Mouse (Mus musculus) kidney, embryonic 15.5 days (tissue): ENCODE measurements at regions not wholly inside any gene's neighbourhood (a gene's known extent, or its start where the extent isn't known, plus 50 kb on each side); places are given as distances from the start of the nearest gene placed in this dataset.

ENCODE experiments used
- ATAC-seq: fragments of 200-750 bp; cut with Nextera tagmentation; replicated peaks from 2 replicates; pipeline ENCODE4 v1.8.0; 2017; ENCODE audit warnings: moderate TSS enrichment; ENCODE audit not compliant: low FRiP score
- H3K27ac ChIP-seq: fragments of 300-500 bp; sonication (generic); 2 replicates; pipeline ENCODE4 v1.5.1; 2015; ENCODE audit warnings: mild to moderate bottlenecking, inconsistent platforms
- H3K27me3 ChIP-seq: fragments of 300-500 bp; sonication (generic); 2 replicates; pipeline ENCODE4 v1.6.1; 2015; ENCODE audit warnings: inconsistent platforms
- H3K36me3 ChIP-seq: fragments of 300-500 bp; sonication (generic); 2 replicates; pipeline ENCODE4 v1.6.1; 2015; ENCODE audit warnings: inconsistent platforms
- H3K4me1 ChIP-seq: fragments of 300-500 bp; sonication (generic); 2 replicates; pipeline ENCODE4 v1.6.1; 2015; ENCODE audit warnings: inconsistent platforms
- H3K4me2 ChIP-seq: fragments of 300-500 bp; sonication (generic); 2 replicates; pipeline ENCODE4 v1.6.1; 2015; ENCODE audit warnings: moderate library complexity, mild to moderate bottlenecking, inconsistent platforms
- H3K4me3 ChIP-seq: fragments of 300-500 bp; sonication (generic); replicated peaks from 2 replicates; pipeline ENCODE4 v1.5.1; 2015; ENCODE audit warnings: mild to moderate bottlenecking, inconsistent platforms
- H3K9ac ChIP-seq: fragments of 300-500 bp; sonication (generic); 2 replicates; pipeline ENCODE4 v1.6.1; 2015; ENCODE audit warnings: mild to moderate bottlenecking, inconsistent platforms
- H3K9me3 ChIP-seq: fragments of 300-500 bp; sonication (generic); replicated peaks from 2 replicates; pipeline ENCODE4 v1.6.1; 2016; ENCODE audit warnings: inconsistent platforms
- WGBS: fragments of 180-500 bp; shearing (Covaris S2); methylation state at CpG from one replicate; pipeline ENCODE4 v1.1.7; 2015; ENCODE audit warnings: mixed read lengths; 5-methylcytosine and 5-hydroxymethylcytosine counted together

GRCm38 (mm10) chr6:31183127-31183526 is 215.4 kb upstream of the Mkln1 start:
- Histone ChIP-seq H3K9ac (no peak overlapping the region), H3K27me3 (0 out of 2 replicates have a peak, but pooled peaks cover 3% of the 10 kb centered on the region), H3K9me3 (no peaks in the 10 kb centered on the region), H3K4me1 (no peaks in the 10 kb centered on the region), H3K27ac (no peak overlapping the region), H3K36me3 (no peaks in the 10 kb centered on the region), H3K4me2 (no peak overlapping the region), H3K4me3 (no peak overlapping the region)
- 21% methylated on average over 5 of the region's 5 CpGs for WGBS
- ATAC-seq: no peak

GRCm38 (mm10) chr6:31184554-31184953 is 214.0 kb upstream of the Mkln1 start:
- 0 out of 2 replicates have a peak, but pooled peaks cover 3% of the 10 kb centered on the region for H3K27me3 ChIP-seq
- ATAC-seq: no peak
- H3K9ac ChIP-seq: no peak overlapping the region
- no peak overlapping the region for H3K4me2 ChIP-seq
- H3K4me1 ChIP-seq: 0 out of 2 replicates have a peak, but pooled peaks cover 2% of the 10 kb centered on the region
- no peaks in the 10 kb centered on the region for H3K9me3 ChIP-seq
- H3K4me3 ChIP-seq: no peak overlapping the region
- no peaks in the 10 kb centered on the region for H3K36me3 ChIP-seq
- H3K27ac ChIP-seq: no peak overlapping the region
- 82% methylated on average over 7 of the region's 7 CpGs for WGBS

GRCm38 (mm10) chr6:31185151-31185550 is 213.4 kb upstream of the Mkln1 start:
- Histone ChIP-seq H3K36me3 (no peaks in the 10 kb centered on the region), H3K9ac (no peak overlapping the region)
- 85% methylated on average over 2 of the region's 2 CpGs for WGBS

GRCm38 (mm10) chr6:31188066-31188465 is 210.5 kb upstream of the Mkln1 start:
- no peaks in the 10 kb centered on the region for H3K36me3 ChIP-seq
- no peaks in the 10 kb centered on the region for H3K9me3 ChIP-seq
- H3K27me3 ChIP-seq: no peaks in the 10 kb centered on the region
- 44% methylated on average over 1 of the region's 1 CpGs for WGBS
- H3K4me2 ChIP-seq: no peak overlapping the region
- no peak overlapping the region for H3K9ac ChIP-seq
- no peak overlapping the region for H3K27ac ChIP-seq
- no peak for ATAC-seq
- H3K4me3 ChIP-seq: no peak overlapping the region
- 0 out of 2 replicates have a peak, but pooled peaks cover 2% of the 10 kb centered on the region for H3K4me1 ChIP-seq

More at GRCm38 (mm10) chr6:31185151-31185550, 213.4 kb upstream of the Mkln1 start:
- Histone ChIP-seq H3K27ac (no peak overlapping the region), H3K4me3 (no peak overlapping the region), H3K27me3 (0 out of 2 replicates have a peak, but pooled peaks cover 3% of the 10 kb centered on the region), H3K4me2 (no peak overlapping the region), H3K4me1 (0 out of 2 replicates have a peak, but pooled peaks cover 2% of the 10 kb centered on the region), H3K9me3 (no peaks in the 10 kb centered on the region)
- ATAC-seq: no peak

GRCm38 (mm10) chr6:31189060-31189459 is 209.5 kb upstream of the Mkln1 start:
- H3K36me3 ChIP-seq: no peaks in the 10 kb centered on the region
- H3K4me3 ChIP-seq: no peak overlapping the region
- no peaks in the 10 kb centered on the region for H3K27me3 ChIP-seq
- 0 out of 2 replicates have a peak, but pooled peaks cover 2% of the 10 kb centered on the region for H3K4me1 ChIP-seq
- H3K27ac ChIP-seq: no peak overlapping the region
- 58% methylated on average over 7 of the region's 7 CpGs for WGBS
- no peak overlapping the region for H3K4me2 ChIP-seq
- ATAC-seq: no peak
- no peak overlapping the region for H3K9ac ChIP-seq
- H3K9me3 ChIP-seq: no peaks in the 10 kb centered on the region

GRCm38 (mm10) chr6:31190070-31190469 is 208.5 kb upstream of the Mkln1 start:
- ATAC-seq: no peak
- Histone ChIP-seq H3K9me3 (no peaks in the 10 kb centered on the region), H3K36me3 (no peaks in the 10 kb centered on the region), H3K4me2 (no peak overlapping the region), H3K9ac (no peak overlapping the region), H3K27ac (no peak overlapping the region), H3K27me3 (no peaks in the 10 kb centered on the region), H3K4me1 (0 out of 2 replicates have a peak, but pooled peaks cover 2% of the 10 kb centered on the region), H3K4me3 (no peak overlapping the region)
- WGBS: 82% methylated on average over 5 of the region's 5 CpGs

GRCm38 (mm10) chr6:31190628-31191373 is 207.7 kb upstream of the Mkln1 start:
- H3K4me2 ChIP-seq: no peak overlapping the region
- 0 out of 2 replicates have a peak, but pooled peaks have one; percentile 43 for ATAC-seq

GRCm38 (mm10) chr6:31191577-31191976 is 207.0 kb upstream of the Mkln1 start:
- Histone ChIP-seq H3K9me3 (no peaks in the 10 kb centered on the region), H3K4me1 (0 out of 2 replicates have a peak, but pooled peaks cover 2% of the 10 kb centered on the region), H3K4me3 (no peak overlapping the region), H3K27me3 (no peaks in the 10 kb centered on the region), H3K4me2 (no peak overlapping the region), H3K36me3 (no peaks in the 10 kb centered on the region), H3K9ac (no peak overlapping the region), H3K27ac (no peak overlapping the region)
- 87% methylated on average over 14 of the region's 14 CpGs for WGBS
- no peak for ATAC-seq

More at GRCm38 (mm10) chr6:31190628-31191373, 207.7 kb upstream of the Mkln1 start:
- Histone ChIP-seq H3K27ac (no peak overlapping the region), H3K9me3 (no peaks in the 10 kb centered on the region), H3K36me3 (no peaks in the 10 kb centered on the region), H3K27me3 (no peaks in the 10 kb centered on the region), H3K4me1 (0 out of 2 replicates have a peak, but pooled peaks cover 2% of the 10 kb centered on the region), H3K4me3 (no peak overlapping the region), H3K9ac (no peak overlapping the region)
- WGBS: 48% methylated on average over 5 of the region's 5 CpGs

- 93% methylated on average over 4 of the region's 4 CpGs for WGBS
These were observed 206.3 kb upstream of the Mkln1 start for GRCm38 (mm10) chr6:31192197-31192596.

GRCm38 (mm10) chr6:31193202-31193601 is 205.3 kb upstream of the Mkln1 start:
- H3K27ac ChIP-seq: no peak overlapping the region
- no peaks in the 10 kb centered on the region for H3K36me3 ChIP-seq
- no peak overlapping the region for H3K4me3 ChIP-seq
- no peak overlapping the region for H3K9ac ChIP-seq
- H3K27me3 ChIP-seq: no peaks in the 10 kb centered on the region
- no peak for ATAC-seq
- no peak overlapping the region for H3K4me2 ChIP-seq
- 0 out of 2 replicates have a peak, but pooled peaks cover 2% of the 10 kb centered on the region for H3K4me1 ChIP-seq
- 82% methylated on average over 5 of the region's 5 CpGs for WGBS
- no peaks in the 10 kb centered on the region for H3K9me3 ChIP-seq

More at GRCm38 (mm10) chr6:31192197-31192596, 206.3 kb upstream of the Mkln1 start:
- Histone ChIP-seq H3K36me3 (no peaks in the 10 kb centered on the region), H3K9ac (no peak overlapping the region), H3K4me1 (0 out of 2 replicates have a peak, but pooled peaks cover 2% of the 10 kb centered on the region), H3K4me2 (no peak overlapping the region), H3K9me3 (no peaks in the 10 kb centered on the region), H3K27ac (no peak overlapping the region), H3K27me3 (no peaks in the 10 kb centered on the region), H3K4me3 (no peak overlapping the region)
- no peak for ATAC-seq

GRCm38 (mm10) chr6:31197631-31198338 is 200.8 kb upstream of the Mkln1 start:
- no peak overlapping the region for H3K4me2 ChIP-seq
- 72% methylated on average over 4 of the region's 4 CpGs for WGBS
- H3K36me3 ChIP-seq: no peaks in the 10 kb centered on the region
- H3K27me3 ChIP-seq: no peaks in the 10 kb centered on the region
- H3K9me3 ChIP-seq: no peaks in the 10 kb centered on the region
- H3K27ac ChIP-seq: no peak overlapping the region
- H3K4me3 ChIP-seq: no peak overlapping the region
- H3K9ac ChIP-seq: no peak overlapping the region
- no peak for ATAC-seq
- no peaks in the 10 kb centered on the region for H3K4me1 ChIP-seq

GRCm38 (mm10) chr6:31198340-31198739 is 200.2 kb upstream of the Mkln1 start:
- no peak overlapping the region for H3K4me2 ChIP-seq
- no peak overlapping the region for H3K9ac ChIP-seq
- H3K36me3 ChIP-seq: no peaks in the 10 kb centered on the region
- ATAC-seq: no peak
- H3K9me3 ChIP-seq: no peaks in the 10 kb centered on the region
- no peaks in the 10 kb centered on the region for H3K4me1 ChIP-seq
- 68% methylated on average over 8 of the region's 8 CpGs for WGBS
- H3K27ac ChIP-seq: no peak overlapping the region
- H3K4me3 ChIP-seq: no peak overlapping the region
- H3K27me3 ChIP-seq: no peaks in the 10 kb centered on the region
